Comparison of ENCODE assay signal across 8 mouse cellular contexts in the genomic region with DNA sequence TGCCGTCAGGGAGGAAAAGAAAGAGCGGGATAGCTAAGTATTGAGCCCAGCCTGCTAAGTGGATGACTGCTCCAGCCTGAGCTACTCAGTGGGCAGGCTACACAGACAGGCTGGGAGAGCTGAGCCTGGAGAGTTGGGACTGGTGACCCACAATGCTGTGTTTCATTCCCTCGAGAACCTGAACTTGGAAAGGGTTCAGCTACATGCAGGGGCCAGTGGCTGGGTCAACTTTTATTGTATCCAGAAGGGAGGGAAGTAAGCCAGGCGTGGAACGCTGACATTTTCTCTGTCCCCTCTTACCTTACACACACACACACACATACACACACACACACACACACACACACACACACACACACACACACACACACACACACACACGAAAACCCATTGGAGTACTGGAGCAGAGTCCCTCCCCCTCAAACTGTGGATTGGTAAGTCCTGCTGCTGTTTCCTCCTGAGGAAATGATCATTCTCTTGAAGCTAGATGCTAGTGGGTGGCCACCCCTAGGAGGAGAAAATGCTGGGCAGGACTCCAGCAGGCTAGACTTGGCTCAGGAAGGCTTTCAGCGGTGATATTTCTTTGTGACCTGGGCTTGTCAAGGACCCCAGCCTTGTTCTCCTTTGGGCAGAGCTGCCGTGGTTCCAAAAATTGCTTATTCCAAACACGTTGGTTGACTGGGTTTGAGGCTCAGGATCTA. TPM values are rescaled to one million over a fixed set of nuclear protein-coding genes. Genes with fewer than 3 reads are reported as not detected.
A peak's percentile ranks its signal among the peaks of the same experiment; 100 is the strongest.
DNase-seq lines count a peak whose midpoint lies in the region; ATAC-seq and TF ChIP-seq lines count a peak whose summit lies in the region.

No protein-coding gene starts in this region.

- no peaks in the 10 kb centered on the region for H3K27me3 ChIP-seq in intestine, embryonic 15.5 days (replicated peaks)
- H3K27me3 ChIP-seq in liver, embryonic 14.5 days (ENCODE audit: control insufficient read depth, insufficient read depth, low read length): peaks cover 26% of the 10 kb centered on the region
- H3K27me3 ChIP-seq in small intestine, adult 2 months (ENCODE audit: control insufficient read depth, insufficient read depth, low read length): no peaks in the 10 kb centered on the region

- TF ChIP-seq POLR2A in small intestine, adult 2 months (IDR thresholded peaks at IDR 0.05; ENCODE audit: low read depth, low read length): peak; percentile 19; the same call in 1 of the 2 replicates

- DNase-seq in layer of hippocampus, postnatal 10 days (ENCODE audit: low spot score in 2 of 2): peak; percentile 19 to 31
- no peak for DNase-seq in layer of hippocampus, adult 9-11 months
- peak; percentile 25 for DNase-seq in gastrocnemius, adult 18-20 months (ENCODE audit: low spot score)
- no peak for DNase-seq in liver, embryonic 14.5 days (ENCODE audit: low read depth in 3 of 3, low spot score in 3 of 3)
- no peak for DNase-seq in left cerebral cortex, adult 8-10 months (ENCODE audit: low spot score in 2 of 2)
- DNase-seq in c-Kit-positive CD71-positive TER-119-positive erythroid progenitor cells, embryonic 14.5 days (ENCODE audit: low spot score): no peak

- H3K36me3 ChIP-seq in intestine, embryonic 15.5 days: no peaks in the 10 kb centered on the region
- H3K36me3 ChIP-seq in liver, embryonic 14.5 days (replicated peaks; ENCODE audit: control insufficient read depth, insufficient read depth, low read depth): no peaks in the 10 kb centered on the region
- H3K36me3 ChIP-seq in small intestine, adult 2 months (ENCODE audit: control insufficient read depth, insufficient read depth, low read length): no peaks in the 10 kb centered on the region

- no peak for TF ChIP-seq CTCF in liver, embryonic 14.5 days (IDR thresholded peaks at IDR 0.05; ENCODE audit: low read depth)
- TF ChIP-seq CTCF in small intestine, adult 2 months (IDR thresholded peaks at IDR 0.05; ENCODE audit: extremely low read depth, insufficient read length, insufficient replicate concordance, low read depth, low read length): no peak

- H3K9ac ChIP-seq in intestine, embryonic 15.5 days: peak overlapping the region; percentile 17; the same call in 1 of the 2 replicates
- H3K9ac ChIP-seq in liver, embryonic 14.5 days (replicated peaks): no peak overlapping the region

- no peak for ATAC-seq in intestine, embryonic 15.5 days
- ATAC-seq in liver, embryonic 14.5 days (ENCODE audit: insufficient read depth): no peak

- H3K4me3 ChIP-seq in intestine, embryonic 15.5 days (replicated peaks): peak overlapping the region; percentile 58
- H3K4me3 ChIP-seq in liver, embryonic 14.5 days (ENCODE audit: insufficient read depth in 1 of 2, low read depth in 2 of 2, low read length in 2 of 2): peak overlapping the region in 1 of 2 experiments; percentile 20; a peak in 1 of 4 replicates
- peak overlapping the region; percentile 61 for H3K4me3 ChIP-seq in small intestine, adult 2 months (ENCODE audit: low read depth, low read length)

- peak overlapping the region; percentile 86 for H3K27ac ChIP-seq in intestine, embryonic 15.5 days
- H3K27ac ChIP-seq in liver, embryonic 14.5 days: no peak overlapping the region
- peak overlapping the region; percentile 96 for H3K27ac ChIP-seq in small intestine, adult 2 months (ENCODE audit: insufficient read depth, low read depth, low read length)

- peaks cover 24% of the 10 kb centered on the region for H3K4me1 ChIP-seq in intestine, embryonic 15.5 days (replicated peaks)
- peaks cover 0 to 24% of the 10 kb centered on the region in 2 experiments; a peak in 3 of 4 replicates for H3K4me1 ChIP-seq in liver, embryonic 14.5 days (replicated peaks; ENCODE audit: control insufficient read depth in 2 of 2, insufficient read depth in 2 of 2, low read length in 1 of 2)
- H3K4me1 ChIP-seq in small intestine, adult 2 months (ENCODE audit: control insufficient read depth, insufficient read depth, insufficient read length, low read length): peaks cover 23% of the 10 kb centered on the region

- H3K4me2 ChIP-seq in intestine, embryonic 15.5 days (replicated peaks): peak overlapping the region; percentile 69
- H3K4me2 ChIP-seq in liver, embryonic 14.5 days (ENCODE audit: low read depth): peak overlapping the region; percentile 57

- WGBS in intestine, embryonic 15.5 days: 20% methylated on average over 9 of the region's 9 CpGs
- WGBS in liver, embryonic 14.5 days (ENCODE audit: insufficient replicate concordance): 17% methylated on average over 9 of the region's 9 CpGs
- 13% methylated on average over 9 of the region's 9 CpGs for WGBS in small intestine, adult 2 months

- no peaks in the 10 kb centered on the region for H3K9me3 ChIP-seq in intestine, embryonic 15.5 days
- no peaks in the 10 kb centered on the region for H3K9me3 ChIP-seq in liver, embryonic 14.5 days (ENCODE audit: control insufficient read depth, low read length)

- no peak for TF ChIP-seq EP300 in liver, embryonic 14.5 days (IDR thresholded peaks at IDR 0.05; ENCODE audit: low read depth)

RNA-seq across cellular contexts. Expression of gene F11r, which starts 2.8 kb away (rescaled TPM):
- total RNA-seq in layer of hippocampus, postnatal 10 days (2021): 1 to 10 TPM; 5.5 to 7.8 TPM
- 1 to 10 TPM; 3.7 to 7.0 TPM for total RNA-seq in gastrocnemius, adult 18-20 months (2021)
- polyA plus RNA-seq in intestine, embryonic 15.5 days (2015; fragmentation: Nextera tagmentation; extraction: Ambion mirVana): 88.1 and 100 TPM in 2 replicates
- polyA plus RNA-seq in liver, embryonic 14.5 days (2012; rRNA removed): 11.9 TPM in 2 replicates
- 13.6 and 14.0 TPM in 2 replicates for polyA plus RNA-seq in liver, embryonic 14.5 days (2014; fragmentation: Nextera tagmentation; extraction: Ambion mirVana)
- polyA plus RNA-seq in small intestine, adult 2 months (2012; rRNA removed): 49.7 and 142 TPM in 2 replicates
- total RNA-seq in left cerebral cortex, adult 8-10 months (2022): 10 to 100 TPM in 2 of 4 experiments, 1 to 10 TPM in 2; 7.7 to 10.3 (median 9.1) TPM

RNA-seq across cellular contexts. Expression of gene Tstd1, which starts 21.5 kb away (rescaled TPM):
- total RNA-seq in layer of hippocampus, postnatal 10 days (2021): 1 to 10 TPM; 2.1 to 3.5 TPM
- under 1 TPM; 0.48 to 0.93 TPM for total RNA-seq in gastrocnemius, adult 18-20 months (2021)
- 3.3 and 3.8 TPM in 2 replicates for polyA plus RNA-seq in intestine, embryonic 15.5 days (2015; fragmentation: Nextera tagmentation; extraction: Ambion mirVana)
- 0.60 and 0.90 TPM in 2 replicates for polyA plus RNA-seq in liver, embryonic 14.5 days (2012; rRNA removed)
- 0.19 and 0.75 TPM in 2 replicates for polyA plus RNA-seq in liver, embryonic 14.5 days (2014; fragmentation: Nextera tagmentation; extraction: Ambion mirVana)
- polyA plus RNA-seq in small intestine, adult 2 months (2012; rRNA removed): 52.0 and 53.7 TPM in 2 replicates
- total RNA-seq in left cerebral cortex, adult 8-10 months (2022): 1 to 10 TPM; 1.5 to 3.2 (median 2.4) TPM

RNA-seq across cellular contexts. Expression of gene Usf1, which starts 29.1 kb away (rescaled TPM):
- total RNA-seq in layer of hippocampus, postnatal 10 days (2021): 100 to 1,000 TPM; 114 to 121 TPM
- total RNA-seq in gastrocnemius, adult 18-20 months (2021): 10 to 100 TPM; 24.7 to 26.1 TPM
- polyA plus RNA-seq in intestine, embryonic 15.5 days (2015; fragmentation: Nextera tagmentation; extraction: Ambion mirVana): 62.1 and 62.5 TPM in 2 replicates
- 13.4 and 16.9 TPM in 2 replicates for polyA plus RNA-seq in liver, embryonic 14.5 days (2012; rRNA removed)
- polyA plus RNA-seq in liver, embryonic 14.5 days (2014; fragmentation: Nextera tagmentation; extraction: Ambion mirVana): 15.0 and 18.9 TPM in 2 replicates
- 55.0 and 87.8 TPM in 2 replicates for polyA plus RNA-seq in small intestine, adult 2 months (2012; rRNA removed)
- 100 to 1,000 TPM in 1 of 4 experiments, 10 to 100 TPM in 3; 89.5 to 102 (median 96.9) TPM for total RNA-seq in left cerebral cortex, adult 8-10 months (2022)

RNA-seq across cellular contexts. Expression of gene Arhgap30, which starts 51.4 kb away (rescaled TPM):
- 1 to 10 TPM; 1.9 to 2.1 TPM for total RNA-seq in layer of hippocampus, postnatal 10 days (2021)
- total RNA-seq in gastrocnemius, adult 18-20 months (2021): under 1 TPM; 0.53 to 0.90 TPM
- 2.2 and 2.4 TPM in 2 replicates for polyA plus RNA-seq in intestine, embryonic 15.5 days (2015; fragmentation: Nextera tagmentation; extraction: Ambion mirVana)
- 2.2 and 3.0 TPM in 2 replicates for polyA plus RNA-seq in liver, embryonic 14.5 days (2012; rRNA removed)
- 1.8 and 1.9 TPM in 2 replicates for polyA plus RNA-seq in liver, embryonic 14.5 days (2014; fragmentation: Nextera tagmentation; extraction: Ambion mirVana)
- polyA plus RNA-seq in small intestine, adult 2 months (2012; rRNA removed): 3.8 and 6.1 TPM in 2 replicates
- total RNA-seq in left cerebral cortex, adult 8-10 months (2022): 1 to 10 TPM; 2.1 to 5.5 (median 3.0) TPM

Comparison
In these comparisons a context has a peak if more than half of its experiments do, and no peak if none do; other contexts are left out.
1. DNase-seq: peak in layer of hippocampus, postnatal 10 days (2 of 2) and gastrocnemius, adult 18-20 months (single experiment); none in layer of hippocampus, adult 9-11 months (single experiment), liver, embryonic 14.5 days (0 of 3), left cerebral cortex, adult 8-10 months (0 of 2) and c-Kit-positive CD71-positive TER-119-positive erythroid progenitor cells, embryonic 14.5 days (single experiment).